Mouse (Mus musculus) hindbrain, embryonic 16.5 days (tissue): Measurements from ENCODE around the gene Ryr1. TPM values are rescaled to one million over a fixed set of nuclear protein-coding genes. Genes with fewer than 3 reads are reported as not detected.

Source experiments
- ATAC-seq: fragments of 200-750 bp; cut with Nextera tagmentation; 2 replicates; pipeline ENCODE4 v1.8.0; 2017; ENCODE audit warnings: moderate TSS enrichment, moderate library complexity
- H3K27ac ChIP-seq: fragments of 300-500 bp; sonication (generic); 2 replicates; pipeline ENCODE4 v1.5.1; 2014; ENCODE audit warnings: low read depth, mild to moderate bottlenecking, control low read depth, low read length, moderate library complexity
- H3K27me3 ChIP-seq: fragments of 300-500 bp; sonication (generic); replicated peaks from 2 replicates; pipeline ENCODE4 v1.6.1; 2014; ENCODE audit warnings: low read length; ENCODE audit not compliant: control insufficient read depth, insufficient read depth
- H3K36me3 ChIP-seq: fragments of 300-500 bp; sonication (generic); 2 replicates; pipeline ENCODE4 v1.6.1; 2014; ENCODE audit warnings: mild to moderate bottlenecking, low read length, moderate library complexity, mixed read lengths; ENCODE audit not compliant: control insufficient read depth, insufficient read depth
- H3K4me1 ChIP-seq: fragments of 300-500 bp; sonication (generic); 2 replicates; pipeline ENCODE4 v1.6.1; 2014; ENCODE audit warnings: low read depth, low read length; ENCODE audit not compliant: control insufficient read depth, insufficient read depth
- H3K4me2 ChIP-seq: fragments of 300-500 bp; sonication (generic); 2 replicates; pipeline ENCODE4 v1.6.1; 2014; ENCODE audit warnings: mild to moderate bottlenecking, low read length, control low read depth, moderate library complexity
- H3K4me3 ChIP-seq: fragments of 300-500 bp; sonication (generic); 2 replicates; pipeline ENCODE4 v1.5.1; 2014; ENCODE audit warnings: mild to moderate bottlenecking, low read length, control low read depth, moderate library complexity
- H3K9ac ChIP-seq: fragments of 300-500 bp; sonication (generic); 2 replicates; pipeline ENCODE4 v1.6.1; 2014; ENCODE audit warnings: low read depth, mild to moderate bottlenecking, control low read depth, low read length, moderate library complexity
- H3K9me3 ChIP-seq: fragments of 300-500 bp; sonication (generic); 2 replicates; pipeline ENCODE4 v1.6.1; 2014; ENCODE audit warnings: mild to moderate bottlenecking, low read length, moderate library complexity; ENCODE audit not compliant: control insufficient read depth
- WGBS: fragments of 180-500 bp; shearing (Covaris S2); extraction: QIAGEN DNeasy Blood & Tissue Kit; methylation state at CpG from one replicate; pipeline ENCODE4 v1.1.7; 2014; 5-methylcytosine and 5-hydroxymethylcytosine counted together
- microRNA counts: library from miRNA; unstranded; fragments of <30 nt; microRNA quantifications from one replicate; lab custom pipeline; 2016
- microRNA-seq: library from miRNA; unstranded; fragments of <30 nt; microRNA quantifications from one replicate; pipeline ENCODE4, GENCODE M21; 2017
- polyA plus RNA-seq: library from polyadenylated mRNA; unstranded; fragments of >200 nt; fragmentation: Nextera tagmentation; extraction: Ambion mirVana; gene quantifications from 2 replicates; pipeline ENCODE4 v1.2.1, GENCODE M21; 2015

Ryr1 gene
- polyA plus RNA-seq, 1 experiment from 2014 or later: 9.2 TPM

GRCm38 (mm10) chr7:28957286-28957685 is 167.7 kb downstream of the Ryr1 start:
- Histone ChIP-seq H3K27me3 (no peaks in the 10 kb centered on the region), H3K27ac (no peak overlapping the region), H3K4me1 (peaks cover 33% of the 10 kb centered on the region), H3K9me3 (no peaks in the 10 kb centered on the region), H3K9ac (no peak overlapping the region), H3K4me3 (no peak overlapping the region), H3K4me2 (no peak overlapping the region), H3K36me3 (no peaks in the 10 kb centered on the region)
- WGBS: 73% methylated on average over 6 of the region's 6 CpGs
- ATAC-seq: no peak

GRCm38 (mm10) chr7:28956270-28956669 is 168.7 kb downstream of the Ryr1 start:
- Histone ChIP-seq H3K4me1 (peaks cover 32% of the 10 kb centered on the region), H3K4me2 (no peak overlapping the region), H3K9ac (no peak overlapping the region), H3K27me3 (no peaks in the 10 kb centered on the region), H3K36me3 (no peaks in the 10 kb centered on the region), H3K9me3 (no peaks in the 10 kb centered on the region), H3K4me3 (no peak overlapping the region), H3K27ac (no peak overlapping the region)
- ATAC-seq: no peak
- 77% methylated on average over 1 of the region's 1 CpGs for WGBS

GRCm38 (mm10) chr7:28955295-28955897 is 169.6 kb downstream of the Ryr1 start:
- H3K4me2 ChIP-seq: no peak overlapping the region
- no peaks in the 10 kb centered on the region for H3K27me3 ChIP-seq
- H3K27ac ChIP-seq: no peak overlapping the region
- peaks cover 23% of the 10 kb centered on the region for H3K4me1 ChIP-seq
- no peaks in the 10 kb centered on the region for H3K36me3 ChIP-seq
- 49% methylated on average over 5 of the region's 5 CpGs for WGBS
- no peak overlapping the region for H3K4me3 ChIP-seq
- ATAC-seq: no peak
- no peak overlapping the region for H3K9ac ChIP-seq
- H3K9me3 ChIP-seq: no peaks in the 10 kb centered on the region

GRCm38 (mm10) chr7:28954773-28955172 is 170.2 kb downstream of the Ryr1 start:
- Histone ChIP-seq H3K9me3 (no peaks in the 10 kb centered on the region), H3K4me1 (peaks cover 17% of the 10 kb centered on the region)
- 70% methylated on average over 4 of the region's 4 CpGs for WGBS

GRCm38 (mm10) chr7:28953476-28954376 is 171.3 kb downstream of the Ryr1 start:
- peak; percentile 46 for ATAC-seq

More at GRCm38 (mm10) chr7:28954773-28955172, 170.2 kb downstream of the Ryr1 start:
- Histone ChIP-seq H3K4me2 (no peak overlapping the region), H3K36me3 (no peaks in the 10 kb centered on the region), H3K27me3 (no peaks in the 10 kb centered on the region), H3K4me3 (no peak overlapping the region), H3K9ac (no peak overlapping the region), H3K27ac (no peak overlapping the region)
- no peak for ATAC-seq

More at GRCm38 (mm10) chr7:28953476-28954376, 171.3 kb downstream of the Ryr1 start:
- H3K4me1 ChIP-seq: peaks cover 7% of the 10 kb centered on the region
- no peak overlapping the region for H3K4me2 ChIP-seq
- 9% methylated on average over 2 of the region's 2 CpGs for WGBS
- H3K9me3 ChIP-seq: no peaks in the 10 kb centered on the region
- H3K4me3 ChIP-seq: no peak overlapping the region
- no peak overlapping the region for H3K9ac ChIP-seq
- no peaks in the 10 kb centered on the region for H3K36me3 ChIP-seq
- peak overlapping the region; percentile 26 for H3K27ac ChIP-seq
- H3K27me3 ChIP-seq: no peaks in the 10 kb centered on the region

MicroRNA genes within 50 kb of the gene (microRNA counts, 519-probe panel; counts per million panel counts)
- 2,445 counts per million, percentile 62 among the panel's probes with 10 or more counts for microRNA mmu-miR-1963 (lab: Ali Mortazavi, UCI)

Small RNA genes within 50 kb of the gene (microRNA-seq; reads per million reads assigned to microRNA genes)
- gene Gm44408 (not detected), gene Mir1963 (not detected)

Other genes starting within 250 kb of the Ryr1 start
- gene Capn12, start 243.8 kb downstream of the Ryr1 start, polyA plus RNA-seq: 0.54 and 0.70 TPM in 2 replicates
- gene Actn4, start 162.8 kb downstream of the Ryr1 start, polyA plus RNA-seq: 146 and 172 TPM in 2 replicates
- gene Eif3k, start 143.3 kb downstream of the Ryr1 start, polyA plus RNA-seq: 282 and 295 TPM in 2 replicates
- 10.7 and 13.8 TPM in 2 replicates for gene Map4k1, start 143.1 kb downstream of the Ryr1 start, polyA plus RNA-seq
- gene Rasgrp4, start 9.7 kb upstream of the Ryr1 start, polyA plus RNA-seq: 0.82 and 1.2 TPM in 2 replicates
- gene Fam98c, start 31.1 kb upstream of the Ryr1 start, polyA plus RNA-seq: 34.6 and 44.1 TPM in 2 replicates
- 0.36 and 0.81 TPM in 2 replicates for gene Ggn, start 45.0 kb upstream of the Ryr1 start, polyA plus RNA-seq
- gene Spred3, start 45.2 kb upstream of the Ryr1 start, polyA plus RNA-seq: 8.4 and 10.4 TPM in 2 replicates
- 278 and 284 TPM in 2 replicates for gene Psmd8, start 55.5 kb upstream of the Ryr1 start, polyA plus RNA-seq
- gene Catsperg1, start 88.9 kb upstream of the Ryr1 start, polyA plus RNA-seq: 2.3 and 2.5 TPM in 2 replicates
- gene Kcnk6, start 107.3 kb upstream of the Ryr1 start, polyA plus RNA-seq: 1.0 and 1.4 TPM in 2 replicates
- 109 and 114 TPM in 2 replicates for gene Yif1b, start 113.2 kb upstream of the Ryr1 start, polyA plus RNA-seq
- 1.2 and 1.9 TPM in 2 replicates for gene 2200002D01Rik, start 123.3 kb upstream of the Ryr1 start, polyA plus RNA-seq
- 85.4 and 91.2 TPM in 2 replicates for gene Spint2, start 156.7 kb upstream of the Ryr1 start, polyA plus RNA-seq
- 2.8 and 2.9 TPM in 2 replicates for gene Ppp1r14a, start 164.1 kb upstream of the Ryr1 start, polyA plus RNA-seq
- gene Dpf1, start 178.8 kb upstream of the Ryr1 start, polyA plus RNA-seq: 166 and 173 TPM in 2 replicates